Mouse (Mus musculus): ENCODE measurements at regions not wholly inside any gene's neighbourhood (a gene's known extent, or its start where the extent isn't known, plus 50 kb on each side); places are given as distances from the start of the nearest gene placed in this dataset.
A peak's percentile ranks its signal among the peaks of the same experiment; 100 is the strongest.

DNA sequence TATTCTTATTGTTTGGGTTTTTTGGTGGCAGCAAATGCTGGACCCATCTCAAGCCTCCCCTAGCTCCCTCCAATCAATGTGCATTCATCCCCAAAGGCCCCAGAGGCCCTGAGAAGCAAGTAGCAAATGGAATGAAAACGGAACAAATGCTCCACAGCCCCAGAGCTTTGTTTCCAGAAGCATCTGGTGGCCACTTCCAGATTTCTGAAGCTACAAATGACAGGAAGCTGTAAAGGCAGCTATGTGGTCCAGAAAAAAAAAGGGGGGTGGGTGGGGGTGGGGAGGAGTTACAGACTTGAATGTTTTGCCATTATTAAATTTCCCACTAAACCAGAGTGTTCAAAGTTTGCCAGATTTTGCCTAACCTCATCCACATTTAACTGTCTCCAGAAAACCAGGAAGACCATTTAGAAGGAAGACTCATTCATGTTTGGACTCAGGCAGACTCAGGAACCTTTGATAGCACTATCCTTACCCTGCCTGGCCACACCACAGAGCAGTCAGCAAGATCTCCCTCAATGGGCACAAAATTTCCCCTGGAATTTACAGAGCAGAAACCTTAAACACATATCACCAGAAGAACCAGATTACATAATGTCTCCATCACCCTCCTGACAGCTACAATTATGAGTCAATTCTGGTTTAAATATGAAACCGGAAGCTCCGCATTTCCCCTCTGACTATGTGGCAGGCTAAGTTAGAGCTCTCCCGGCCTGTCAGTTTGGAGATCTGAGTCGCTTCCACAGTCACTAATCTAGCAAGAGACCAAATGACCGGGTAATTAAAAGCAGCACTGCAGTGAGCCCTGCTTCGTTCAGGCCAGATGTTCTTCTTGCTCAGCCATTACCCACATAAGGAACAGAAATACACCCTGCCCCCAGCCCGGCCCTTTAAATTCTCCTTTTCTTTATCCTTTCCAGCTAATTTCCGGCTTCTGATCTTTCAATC lies 93.4 kb downstream of the Tmco5 start:
- TF ChIP-seq FLI1 (IDR thresholded peaks at IDR 0.05; ENCODE audit: low read length) (peak; percentile 65; the same call in 1 of the 2 replicates), GATA1 (IDR thresholded peaks at IDR 0.05; ENCODE audit: borderline replicate concordance, low read length) (no peak)
- no peaks in the 10 kb centered on the region for H3K27me3 ChIP-seq (replicated peaks)
- H3K4me1 ChIP-seq = peaks cover 74% of the 10 kb centered on the region
- peak overlapping the region; percentile 89 for H3K4me3 ChIP-seq (replicated peaks)
- no peaks in the 10 kb centered on the region for H3K9me3 ChIP-seq
- no peaks in the 10 kb centered on the region for H3K36me3 ChIP-seq (replicated peaks; ENCODE audit: low read length)

DNA sequence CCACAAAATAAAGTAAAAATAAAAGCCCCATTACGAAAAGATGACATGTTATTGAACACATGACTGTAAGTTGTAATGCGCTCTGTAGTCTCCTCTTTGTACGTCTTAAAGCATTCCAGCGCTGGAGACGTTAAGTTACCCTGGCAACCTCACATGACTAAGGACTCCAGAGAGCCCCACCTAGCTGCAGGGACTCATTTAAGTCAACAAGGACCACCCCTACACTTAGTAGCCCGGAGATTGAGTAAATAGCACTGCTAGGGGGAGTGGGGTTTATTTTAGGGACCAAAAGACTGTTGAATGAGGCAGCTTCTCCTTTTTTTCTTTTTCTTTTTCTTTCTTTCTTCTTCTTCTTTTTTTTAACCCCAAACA lies 94.1 kb downstream of the Tmco5 start:
- H3K9me3 ChIP-seq = no peaks in the 10 kb centered on the region
- H3K4me3 ChIP-seq (replicated peaks) = peak overlapping the region; percentile 89
- TF ChIP-seq FLI1 (IDR thresholded peaks at IDR 0.05; ENCODE audit: low read length) = no peak
- TF ChIP-seq GATA1 (IDR thresholded peaks at IDR 0.05; ENCODE audit: borderline replicate concordance, low read length) = no peak
- peaks cover 79% of the 10 kb centered on the region for H3K4me1 ChIP-seq
- H3K36me3 ChIP-seq (replicated peaks; ENCODE audit: low read length) = no peaks in the 10 kb centered on the region
- H3K27me3 ChIP-seq (replicated peaks) = no peaks in the 10 kb centered on the region

DNA sequence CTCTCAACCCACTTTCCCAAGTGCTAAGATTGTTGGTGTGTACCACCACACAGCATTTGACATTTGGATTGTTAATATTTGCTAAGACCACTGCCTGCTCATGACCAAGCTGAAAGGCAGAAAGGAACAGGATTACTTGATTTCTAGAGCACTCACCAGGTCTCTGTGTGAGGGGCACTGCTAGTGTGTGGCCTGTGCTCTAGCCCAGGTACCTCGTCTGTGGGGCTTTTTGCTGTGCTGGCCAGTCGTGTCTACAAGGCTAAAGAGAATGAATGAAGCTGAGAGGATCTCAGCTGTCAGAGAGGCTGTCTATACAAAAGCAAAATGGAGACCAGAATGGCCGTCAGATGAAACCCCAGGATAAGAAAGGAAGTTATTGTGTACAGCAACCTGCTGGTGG lies 95.0 kb downstream of the Tmco5 start:
- no peak for TF ChIP-seq FLI1 (IDR thresholded peaks at IDR 0.05; ENCODE audit: low read length)
- no peak for TF ChIP-seq GATA1 (IDR thresholded peaks at IDR 0.05; ENCODE audit: borderline replicate concordance, low read length)
- Histone ChIP-seq H3K4me1 (peaks cover 87% of the 10 kb centered on the region), H3K36me3 (replicated peaks; ENCODE audit: low read length) (no peaks in the 10 kb centered on the region), H3K27me3 (replicated peaks) (no peaks in the 10 kb centered on the region), H3K9me3 (no peaks in the 10 kb centered on the region), H3K4me3 (replicated peaks) (no peak overlapping the region)

DNA sequence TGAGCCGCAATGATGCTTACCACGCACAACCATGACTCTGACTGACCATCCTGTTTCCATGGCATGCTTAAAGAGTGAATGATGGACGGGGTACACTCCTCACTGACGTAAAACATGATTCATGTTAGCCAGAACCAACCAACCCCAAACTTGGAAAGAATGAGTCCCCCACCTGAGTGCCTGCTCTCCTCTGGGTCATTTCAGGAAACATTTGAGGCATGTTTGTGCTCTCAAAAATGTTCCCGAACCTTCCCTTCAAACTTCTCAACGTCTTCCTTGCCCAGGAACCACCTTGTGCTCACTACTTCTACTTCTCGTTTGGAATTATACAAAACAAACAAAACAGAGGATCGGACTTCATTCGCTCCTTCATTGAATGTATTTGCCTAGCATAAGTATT lies 95.7 kb downstream of the Tmco5 start:
- Histone ChIP-seq H3K4me1 (peaks cover 88% of the 10 kb centered on the region), H3K36me3 (replicated peaks; ENCODE audit: low read length) (no peaks in the 10 kb centered on the region), H3K27me3 (replicated peaks) (no peaks in the 10 kb centered on the region), H3K9me3 (no peaks in the 10 kb centered on the region), H3K4me3 (replicated peaks) (no peak overlapping the region)
- no peak for TF ChIP-seq GATA1 (IDR thresholded peaks at IDR 0.05; ENCODE audit: borderline replicate concordance, low read length)
- no peak for TF ChIP-seq FLI1 (IDR thresholded peaks at IDR 0.05; ENCODE audit: low read length)

DNA sequence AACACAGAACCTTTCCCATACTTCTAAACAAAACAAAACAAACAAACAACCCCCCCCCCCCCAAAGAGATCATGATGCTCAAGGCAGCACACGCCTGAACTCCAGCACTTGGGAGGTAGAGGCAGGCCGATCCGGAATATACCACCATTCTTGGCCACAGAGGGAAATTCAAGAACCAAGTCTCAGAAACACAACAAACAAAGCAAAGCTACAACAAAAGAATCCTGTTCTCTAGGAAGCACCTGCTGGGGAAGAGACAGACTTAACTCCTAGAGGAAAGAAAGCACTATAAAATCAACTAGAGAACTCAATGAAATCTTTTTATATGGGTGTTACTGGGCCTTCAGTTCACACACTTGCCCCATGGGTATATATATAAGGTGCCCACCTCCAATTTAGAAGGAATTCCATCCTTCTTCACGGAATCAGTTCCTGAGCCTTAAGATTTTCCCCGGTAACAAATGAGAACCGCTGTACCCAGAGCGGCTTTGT lies 96.1 kb downstream of the Tmco5 start:
- Histone ChIP-seq H3K36me3 (replicated peaks; ENCODE audit: low read length) (no peaks in the 10 kb centered on the region), H3K9me3 (no peaks in the 10 kb centered on the region), H3K4me3 (replicated peaks) (peak overlapping the region; percentile 93), H3K27me3 (replicated peaks) (no peaks in the 10 kb centered on the region), H3K4me1 (peaks cover 88% of the 10 kb centered on the region)
- no peak for TF ChIP-seq FLI1 (IDR thresholded peaks at IDR 0.05; ENCODE audit: low read length)
- TF ChIP-seq GATA1 (IDR thresholded peaks at IDR 0.05; ENCODE audit: borderline replicate concordance, low read length) = no peak

DNA sequence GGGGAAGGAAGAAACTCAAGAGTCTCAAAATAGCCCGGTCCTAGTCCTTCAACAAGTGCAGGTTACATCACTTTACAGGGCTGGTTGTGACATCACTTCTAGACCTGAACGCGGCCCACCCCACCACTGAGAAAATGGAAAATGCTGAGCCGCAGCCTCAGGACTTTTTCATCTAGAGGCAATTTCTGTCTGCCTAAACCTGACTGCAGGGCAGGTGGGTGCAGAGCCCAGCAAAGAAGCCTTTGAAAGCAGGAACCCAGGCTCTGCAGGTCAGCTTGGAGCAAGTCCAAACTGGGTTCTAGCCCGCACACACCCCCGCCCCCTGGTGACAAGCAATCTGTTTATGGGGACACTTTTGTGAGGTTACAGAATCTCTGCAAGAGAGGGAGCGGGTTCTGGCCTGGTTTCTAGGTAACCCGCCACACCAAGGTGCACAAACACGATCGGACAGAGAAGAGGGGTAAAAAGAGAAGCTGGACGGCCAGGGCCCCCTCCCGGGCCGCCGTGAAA lies 96.7 kb downstream of the Tmco5 start:
- no peak for TF ChIP-seq FLI1 (IDR thresholded peaks at IDR 0.05; ENCODE audit: low read length)
- no peak for TF ChIP-seq GATA1 (IDR thresholded peaks at IDR 0.05; ENCODE audit: borderline replicate concordance, low read length)
- H3K9me3 ChIP-seq = no peaks in the 10 kb centered on the region
- H3K27me3 ChIP-seq (replicated peaks) = no peaks in the 10 kb centered on the region
- peak overlapping the region; percentile 93 for H3K4me3 ChIP-seq (replicated peaks)
- H3K36me3 ChIP-seq (replicated peaks; ENCODE audit: low read length) = no peaks in the 10 kb centered on the region
- peaks cover 93% of the 10 kb centered on the region for H3K4me1 ChIP-seq

DNA sequence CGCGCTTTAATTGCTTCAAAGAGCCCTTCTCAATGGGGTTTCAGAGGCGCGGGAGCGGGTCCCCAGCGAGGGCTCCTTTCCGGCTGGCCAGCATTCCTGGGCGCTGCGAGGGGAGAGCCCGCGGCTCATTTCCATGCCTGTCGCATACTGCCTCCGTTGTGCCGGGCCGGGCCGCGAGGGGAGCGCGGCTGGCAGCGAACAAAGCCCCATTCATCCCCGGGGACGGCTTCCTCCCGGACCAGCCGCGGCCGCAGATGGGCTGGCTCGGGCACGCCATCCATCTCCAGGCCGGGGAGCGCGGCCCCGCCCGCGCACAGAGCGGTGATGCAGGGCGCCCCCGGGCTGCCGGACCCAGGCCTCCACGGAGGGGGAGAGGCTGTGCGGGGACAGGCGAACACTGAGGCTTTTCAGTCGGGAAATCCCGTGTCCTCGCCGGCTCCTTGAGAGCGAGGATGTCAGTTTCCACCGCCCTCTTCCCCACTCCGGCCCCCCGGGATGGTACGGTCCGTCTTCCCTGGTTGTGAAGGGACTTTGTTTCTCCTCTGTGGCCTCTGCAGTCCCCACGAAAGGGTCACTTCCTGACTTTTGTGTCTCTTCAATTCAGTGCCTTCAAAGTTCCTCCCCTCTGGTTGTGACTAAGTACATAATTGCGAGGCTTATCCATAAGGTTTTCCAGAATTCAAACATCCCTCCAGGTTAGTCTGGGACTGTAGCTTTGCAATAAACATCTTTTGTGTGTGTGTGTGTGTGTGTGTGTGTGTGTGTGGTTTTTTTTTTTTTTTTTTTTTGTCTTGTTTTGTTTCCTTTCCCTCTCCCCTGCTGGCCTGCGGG lies 97.3 kb downstream of the Tmco5 start:
- Histone ChIP-seq H3K27me3 (replicated peaks) (no peaks in the 10 kb centered on the region), H3K9me3 (no peaks in the 10 kb centered on the region), H3K4me3 (replicated peaks) (peak overlapping the region; percentile 93), H3K36me3 (replicated peaks; ENCODE audit: low read length) (no peaks in the 10 kb centered on the region), H3K4me1 (peaks cover 96% of the 10 kb centered on the region)
- TF ChIP-seq FLI1 (IDR thresholded peaks at IDR 0.05; ENCODE audit: low read length) (no peak), GATA1 (IDR thresholded peaks at IDR 0.05; ENCODE audit: borderline replicate concordance, low read length) (no peak)

DNA sequence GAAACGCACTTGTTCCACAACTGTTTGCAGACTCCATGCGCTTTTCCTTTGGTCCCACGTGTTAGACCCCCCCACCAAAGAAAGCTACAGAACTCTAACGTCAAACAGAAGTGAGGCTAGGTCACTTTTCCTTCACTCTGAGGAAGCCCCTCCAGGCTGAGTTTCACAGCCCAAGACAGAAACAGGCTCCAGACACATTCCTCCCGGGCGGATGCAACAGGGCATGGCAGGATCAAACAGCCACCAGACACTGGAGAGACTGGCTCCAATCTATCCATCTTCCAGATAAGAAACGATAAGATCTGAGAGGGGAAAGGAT lies 97.9 kb downstream of the Tmco5 start:
- no peaks in the 10 kb centered on the region for H3K36me3 ChIP-seq (replicated peaks; ENCODE audit: low read length)
- no peaks in the 10 kb centered on the region for H3K27me3 ChIP-seq (replicated peaks)
- H3K4me3 ChIP-seq (replicated peaks) = peak overlapping the region; percentile 93
- no peak for TF ChIP-seq FLI1 (IDR thresholded peaks at IDR 0.05; ENCODE audit: low read length)
- TF ChIP-seq GATA1 (IDR thresholded peaks at IDR 0.05; ENCODE audit: borderline replicate concordance, low read length) = no peak
- H3K9me3 ChIP-seq = no peaks in the 10 kb centered on the region
- peaks cover 91% of the 10 kb centered on the region for H3K4me1 ChIP-seq

DNA sequence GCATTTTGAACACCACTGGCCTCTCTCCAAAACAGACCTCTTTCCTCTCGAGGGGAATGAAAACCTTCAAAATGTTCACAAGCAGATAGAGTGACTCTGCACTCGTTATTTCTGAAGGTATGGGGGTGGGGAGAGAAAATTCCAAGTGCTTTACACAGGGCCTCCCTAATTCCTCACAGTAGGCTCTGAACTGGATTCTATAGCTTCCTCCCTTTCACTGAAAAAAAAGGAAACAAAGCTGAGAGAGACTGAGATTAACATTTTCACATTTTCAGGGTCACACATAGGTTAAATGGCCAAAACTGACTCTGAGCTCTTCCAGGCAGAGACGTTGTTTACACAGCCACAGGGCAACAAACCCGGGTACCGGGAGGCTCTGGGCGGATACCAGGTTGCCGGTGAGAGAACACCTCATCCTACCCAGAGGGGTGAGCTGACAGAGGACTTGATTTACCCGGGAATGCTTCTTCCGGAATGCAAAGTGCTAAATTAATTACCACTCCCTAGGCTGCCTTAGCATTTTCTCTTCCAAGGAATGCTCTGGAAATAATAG lies 98.5 kb downstream of the Tmco5 start:
- Histone ChIP-seq H3K27me3 (replicated peaks) (no peaks in the 10 kb centered on the region), H3K4me3 (replicated peaks) (no peak overlapping the region), H3K9me3 (no peaks in the 10 kb centered on the region), H3K4me1 (peaks cover 85% of the 10 kb centered on the region), H3K36me3 (replicated peaks; ENCODE audit: low read length) (no peaks in the 10 kb centered on the region)
- TF ChIP-seq GATA1 (IDR thresholded peaks at IDR 0.05; ENCODE audit: borderline replicate concordance, low read length) = no peak
- no peak for TF ChIP-seq FLI1 (IDR thresholded peaks at IDR 0.05; ENCODE audit: low read length)

All from megakaryocyte, embryonic 14.5 days (primary cell).